Mouse (Mus musculus): Measurements from ENCODE around the gene Galnt3.

DNA sequence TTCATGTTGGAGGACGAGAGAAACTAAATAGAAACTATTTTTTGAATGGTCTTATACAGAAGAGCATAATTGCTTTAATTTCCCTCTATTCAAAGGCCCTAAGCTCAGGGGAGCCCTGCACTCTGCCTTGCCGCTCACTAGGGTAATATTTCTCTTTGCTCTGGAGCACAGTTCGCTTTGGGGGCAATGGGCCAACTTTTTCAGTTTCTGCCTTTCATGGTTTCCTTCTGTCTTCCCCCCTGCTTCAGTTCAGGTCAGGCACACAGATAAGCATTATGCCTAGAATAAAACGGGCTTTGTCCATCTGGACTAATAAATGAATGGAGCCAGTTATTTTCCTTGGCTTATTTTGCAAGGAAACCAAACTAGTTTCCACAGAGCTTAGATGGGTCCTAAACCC is 21.7 kb upstream of the Galnt3 start:
- TF ChIP-seq EP300 (IDR thresholded peaks at IDR 0.05; ENCODE audit: insufficient read depth, low read depth, low read length) (no peak), POLR2A (IDR thresholded peaks at IDR 0.05; ENCODE audit: insufficient read depth, low read depth, low read length) (no peak), CTCF (IDR thresholded peaks at IDR 0.05) (no peak)
